Mouse (Mus musculus): ENCODE data around the gene Tmub2.

Gene Tmub2

GRCm38 (mm10) chr11:102308104-102308503 lies 23.4 kb downstream of the Tmub2 start:
- no peak for DNase-seq

GRCm38 (mm10) chr11:102308979-102309378 lies 24.2 kb downstream of the Tmub2 start:
- peak; percentile 97 to 98 for DNase-seq

GRCm38 (mm10) chr11:102309821-102310617 lies 25.3 kb downstream of the Tmub2 start:
- no peak for DNase-seq

GRCm38 (mm10) chr11:102310768-102311695 lies 26.3 kb downstream of the Tmub2 start:
- no peak for DNase-seq

- DNase-seq = no peak
Measured at GRCm38 (mm10) chr11:102311966-102312365, 27.2 kb downstream of the Tmub2 start.

GRCm38 (mm10) chr11:102312586-102312985 lies 27.9 kb downstream of the Tmub2 start:
- DNase-seq = no peak

- no peak for DNase-seq
Measured at GRCm38 (mm10) chr11:102314321-102314720, 29.6 kb downstream of the Tmub2 start.

- peak in 1 of 2 experiments; percentile 17 for DNase-seq
Measured at GRCm38 (mm10) chr11:102315690-102316571, 31.2 kb downstream of the Tmub2 start.

GRCm38 (mm10) chr11:102316572-102317297 lies 32.0 kb downstream of the Tmub2 start:
- peak; percentile 92 to 94 for DNase-seq

GRCm38 (mm10) chr11:102317298-102317900 lies 32.7 kb downstream of the Tmub2 start:
- peak; percentile 43 to 63 for DNase-seq

GRCm38 (mm10) chr11:102317901-102318575 lies 33.3 kb downstream of the Tmub2 start:
- peak; percentile 77 to 80 for DNase-seq

GRCm38 (mm10) chr11:102318576-102319409 lies 34.1 kb downstream of the Tmub2 start:
- DNase-seq = peak; percentile 42 to 62

GRCm38 (mm10) chr11:102319410-102319792 lies 34.7 kb downstream of the Tmub2 start, which contains the start of gene Ubtf:
Ubtf (minus strand) TSS chr11:102319742.
- DNase-seq = peak; percentile 83 to 85

- peak; percentile 90 to 92 for DNase-seq
Measured at GRCm38 (mm10) chr11:102319941-102320685, 35.4 kb downstream of the Tmub2 start.

GRCm38 (mm10) chr11:102320686-102321005 lies 35.9 kb downstream of the Tmub2 start:
- peak; percentile 64 to 76 for DNase-seq

GRCm38 (mm10) chr11:102321931-102322330 lies 37.2 kb downstream of the Tmub2 start:
- no peak for DNase-seq

GRCm38 (mm10) chr11:102323516-102323915 lies 38.8 kb downstream of the Tmub2 start:
- DNase-seq = peak in 1 of 2 experiments; percentile 64

- DNase-seq = no peak
Measured at GRCm38 (mm10) chr11:102327250-102327649, 42.5 kb downstream of the Tmub2 start.

- no peak for DNase-seq
Measured at GRCm38 (mm10) chr11:102327839-102328238, 43.1 kb downstream of the Tmub2 start.

All from lung, adult 18-20 months (tissue).